ENCODE assay signal across 9 mouse cellular contexts in genomic region chr5:139084831-139085519, GRCm38 (mm10).
DNase-seq lines count a peak whose midpoint lies in the region; ATAC-seq and TF ChIP-seq lines count a peak whose summit lies in the region.
"Had no signal": no experiment of that assay in that cellular context is flagged by ENCODE, and none has a peak within 500 bp of the region (broad histone marks: within the 10 kb centered on the region; RNA-seq: fewer than 3 reads in every experiment).

No protein-coding gene starts in this region.

- H3K4me1 ChIP-seq in kidney, adult 2 months (ENCODE audit: control insufficient read depth, insufficient read depth, low read length), result peaks cover 4% of the 10 kb centered on the region; the same call in 1 of the 2 replicates

- no peaks in the 10 kb centered on the region for H3K27me3 ChIP-seq in kidney, adult 2 months (replicated peaks; ENCODE audit: control insufficient read depth, insufficient read depth, low read length)

- no peaks in the 10 kb centered on the region for H3K36me3 ChIP-seq in kidney, adult 2 months (ENCODE audit: control insufficient read depth, insufficient read depth, low read length)
- H3K36me3 ChIP-seq: G1E had no signal

- intact Hi-C loops in gastrocnemius, postnatal 14 days (cut with DNase I; ENCODE audit: low total_unique reads), result loop anchor here (5.0 kb wide), 1 partner anchor 92 kb away; no protein-coding TSS in a partner anchor

- no peak overlapping the region for H3K4me3 ChIP-seq in kidney, adult 2 months (ENCODE audit: insufficient read depth, low read depth, low read length)

- TF ChIP-seq CTCF in kidney, adult 2 months (conservative IDR thresholded peaks at IDR 0.05; ENCODE audit: insufficient read depth, insufficient read length, low read depth, low read length), result peak; percentile 80

- H3K27ac ChIP-seq in kidney, adult 2 months (ENCODE audit: insufficient read depth, low read depth, low read length), result no peak overlapping the region

- no peak for TF ChIP-seq POLR2A in kidney, adult 2 months (IDR thresholded peaks at IDR 0.05; ENCODE audit: low read depth, low read length)

- peak; percentile 50 for DNase-seq in cerebellum, adult 11-12 months
- DNase-seq in thymus, postnatal 4 days, result peak; percentile 50
- no peak for DNase-seq in thymus, adult 18-20 months
- DNase-seq in gastrocnemius, postnatal 14 days, result peak; percentile 66
- peak; percentile 74 for DNase-seq in kidney, adult 2 months
- DNase-seq in lung, postnatal 36 days, result peak; percentile 73
- no peak for DNase-seq in spleen, adult 12 weeks (ENCODE audit: low spot score)

- WGBS in kidney, adult 2 months, result 71% methylated on average over 7 of the region's 7 CpGs

- ATAC-seq in cerebellum, adult (ENCODE audit: insufficient number of reproducible peaks, low FRiP score, low TSS enrichment), result no peak

Comparison
In these comparisons a context has a peak if more than half of its experiments do, and no peak if none do; other contexts are left out.
1. DNase-seq: peak in cerebellum, adult 11-12 months (single experiment), thymus, postnatal 4 days (single experiment), gastrocnemius, postnatal 14 days (single experiment), kidney, adult 2 months (single experiment) and lung, postnatal 36 days (single experiment); none in thymus, adult 18-20 months (0 of 2) and spleen, adult 12 weeks (single experiment).